Mouse (Mus musculus): ENCODE measurements around the gene Avpr2.

Gene Avpr2

DNA sequence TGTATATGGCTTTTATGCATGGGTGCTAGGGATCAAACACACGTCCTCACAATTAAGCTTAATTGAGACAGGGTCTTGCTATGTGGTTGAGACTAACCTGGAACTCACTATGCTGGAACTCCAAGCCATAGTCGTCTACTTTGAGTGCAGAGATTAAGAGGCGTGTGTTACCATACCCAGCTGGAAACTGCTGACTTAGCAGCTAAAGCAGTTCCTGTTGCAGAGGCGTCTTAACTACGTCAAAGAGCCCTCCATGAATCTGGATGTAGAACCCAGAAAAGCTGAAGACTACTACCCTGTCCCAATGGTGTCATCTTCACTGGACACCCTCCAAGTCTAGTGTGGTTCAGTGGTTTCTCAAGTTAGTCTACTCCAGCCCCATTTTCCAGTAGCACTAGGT is 26.7 kb downstream of the Avpr2 start:
- no peak for DNase-seq

GRCm38 (mm10) chrX:73921285-73921822 is 29.5 kb downstream of the Avpr2 start:
- no peak for DNase-seq

DNA sequence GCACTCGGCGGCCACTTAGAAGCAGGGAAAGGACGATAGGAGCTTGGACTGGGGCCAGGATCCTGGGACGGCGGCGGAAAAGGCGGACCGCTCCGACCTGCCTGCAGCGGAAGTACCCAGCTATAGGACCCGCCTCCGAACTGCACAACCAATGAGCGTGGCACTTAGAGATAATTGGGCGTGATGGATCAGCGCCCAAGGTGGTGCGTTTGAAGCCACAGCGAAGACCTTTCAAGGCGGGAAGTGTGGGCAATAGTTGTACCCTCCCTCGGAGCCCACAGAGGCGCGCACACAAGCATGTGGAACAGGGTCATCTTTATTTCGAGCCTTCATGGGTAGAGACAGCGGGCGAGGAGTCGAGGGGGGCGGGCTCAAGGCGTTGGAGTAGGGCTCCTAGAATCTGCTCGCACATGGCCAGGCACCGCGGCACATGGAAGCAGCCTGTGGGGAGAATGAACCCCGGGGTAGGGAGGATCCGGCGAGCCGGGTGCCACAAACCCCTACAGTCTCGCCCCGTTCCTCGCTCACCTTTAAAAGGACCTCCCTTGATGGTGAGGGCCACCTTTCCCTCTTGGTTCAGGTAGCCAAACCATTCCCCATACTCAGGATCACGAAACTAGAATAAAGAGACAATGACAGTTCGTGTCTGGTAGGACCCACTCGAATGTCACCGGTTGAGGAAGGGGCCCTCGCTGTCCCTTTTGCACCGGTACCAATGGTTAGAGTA is 30.1 kb downstream of the Avpr2 start, which contains the start of the genes Arhgap4 and Naa10:
Gene Arhgap4, minus strand, starts transcription at position 48 of the 727 bp plus-strand sequence.
Gene Naa10, minus strand, starts transcription at position 122 of the 727 bp plus-strand sequence.
- peak; percentile 94 for DNase-seq

DNA sequence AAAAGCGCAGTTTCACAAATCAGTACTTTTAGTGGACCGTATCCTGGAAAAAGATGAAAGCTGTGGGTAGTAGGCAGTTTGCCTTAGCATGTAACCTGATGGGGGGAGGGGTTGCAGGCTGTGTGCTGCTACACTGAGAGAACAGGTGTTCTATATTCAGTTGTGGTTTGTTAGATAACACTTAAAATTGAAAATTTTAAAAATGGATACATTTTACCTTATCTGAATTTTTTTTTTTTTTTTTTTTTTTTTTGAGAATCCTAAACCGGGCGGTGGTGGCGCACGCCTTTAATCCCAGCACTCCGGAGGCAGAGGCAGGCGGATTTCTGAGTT is 30.6 kb downstream of the Avpr2 start:
- no peak for DNase-seq

DNA sequence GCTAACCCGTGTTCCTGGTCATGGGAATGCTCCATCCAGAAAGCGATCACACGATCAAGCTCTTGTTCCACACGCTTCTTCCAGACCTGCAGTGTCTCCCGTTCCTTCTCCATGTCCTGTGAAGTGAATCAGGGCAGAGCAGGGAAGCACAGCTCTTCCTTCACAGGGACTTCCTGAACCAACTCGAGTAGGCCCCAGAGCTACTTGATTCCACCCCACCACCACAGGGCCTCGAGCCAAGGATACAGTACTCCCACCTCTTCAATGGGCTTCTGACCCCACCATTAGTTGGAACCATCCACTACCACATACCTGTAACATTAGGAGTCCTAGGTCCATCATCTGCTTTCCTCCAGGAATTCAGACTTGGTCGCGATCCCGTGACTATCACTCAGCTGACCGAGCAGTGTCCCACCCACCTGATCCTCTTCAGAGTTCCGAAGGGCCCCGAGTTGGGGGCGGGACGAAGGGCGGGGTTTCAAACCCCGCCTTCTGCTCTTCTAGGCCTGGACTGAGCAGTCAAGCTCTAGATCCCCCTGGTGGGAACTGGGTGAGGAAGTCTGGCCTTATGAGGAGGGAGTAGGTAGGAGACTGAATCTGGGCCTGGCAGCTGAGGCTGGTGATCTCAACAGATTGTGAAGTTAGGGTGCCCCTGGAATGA is 38.6 kb downstream of the Avpr2 start, which contains the start of gene Renbp:
Gene Renbp, minus strand, starts transcription at position 449 of the 661 bp plus-strand sequence.
- no peak for DNase-seq

DNA sequence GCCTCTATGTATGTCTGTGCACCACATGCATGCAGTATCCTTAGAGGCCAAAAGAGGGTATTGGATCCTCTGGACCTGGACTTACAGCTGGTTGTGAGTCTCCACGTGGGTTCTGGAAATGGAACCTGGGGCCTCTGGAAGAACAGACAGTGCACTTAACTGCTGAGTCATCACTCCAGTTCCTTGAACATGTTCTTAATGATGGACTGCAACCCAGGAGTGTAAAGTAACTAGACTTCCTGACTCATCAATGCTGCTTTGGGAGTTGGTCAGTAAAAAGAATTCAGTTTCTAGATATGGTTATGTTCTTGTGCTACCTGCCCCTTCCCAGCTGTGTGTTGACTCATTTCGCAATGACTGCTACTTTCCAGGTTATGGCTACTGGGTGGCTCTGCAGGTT is 40.0 kb downstream of the Avpr2 start:
- DNase-seq: no peak

DNA sequence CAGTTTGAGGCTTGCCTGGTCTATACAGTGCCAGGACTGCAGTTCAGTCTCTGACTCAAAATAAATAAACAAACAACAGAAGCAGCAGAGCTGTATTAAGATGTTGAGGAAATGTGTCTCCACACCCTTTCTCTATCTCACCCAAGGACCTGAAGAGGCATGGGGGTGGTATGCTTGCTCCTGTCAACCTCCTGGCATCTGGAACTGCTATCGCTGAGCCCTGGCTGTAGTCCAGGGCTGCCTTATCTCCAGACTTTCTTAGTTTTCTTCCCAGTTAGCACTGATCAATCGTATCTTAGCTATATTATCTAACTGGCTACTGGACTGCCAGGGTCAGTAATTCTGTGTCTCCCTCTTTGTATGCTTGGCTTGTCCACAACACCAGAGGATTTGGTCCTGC is 50.0 kb downstream of the Avpr2 start:
- no peak for DNase-seq

DNA sequence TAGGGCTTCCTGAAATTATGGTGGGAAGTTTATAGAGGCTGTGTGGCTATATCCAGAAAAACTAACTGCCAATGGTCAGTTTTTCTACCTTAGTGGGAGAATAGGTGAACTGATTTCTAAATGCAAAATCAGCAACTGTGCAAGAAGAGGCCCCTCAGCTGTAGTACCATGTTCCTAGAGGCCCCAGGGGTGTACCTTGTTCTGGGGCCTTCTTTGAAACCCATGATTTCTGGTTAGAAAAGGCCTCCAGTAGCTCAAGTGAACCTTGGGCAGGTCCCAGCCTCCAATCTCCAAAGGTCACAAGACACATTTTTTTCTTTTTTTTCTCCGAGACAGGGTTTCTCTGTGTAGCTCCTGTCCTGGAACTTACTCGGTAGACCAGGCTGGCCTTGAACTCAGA is 50.4 kb downstream of the Avpr2 start:
- DNase-seq: no peak

Data from cerebellum, adult 9-11 months (tissue).